Mouse (Mus musculus) gastrocnemius, adult 8-10 months (tissue): ENCODE measurements around the gene Sav1. TPM values are rescaled to one million over a fixed set of nuclear protein-coding genes. Genes with fewer than 3 reads are reported as not detected.

Experiments used
- DNase-seq, 2 experiments: peaks; one replicate each; pipeline ENCODE4 v3.0.0; 2022; ENCODE audit warnings: low spot score in 2 of 2
- total RNA-seq, 4 experiments: library from RNA; stranded (reverse); gene quantifications; 2 replicates each; pipeline ENCODE4 v1.2.4; 2022

The Sav1 gene
- total RNA-seq = 10 to 100 TPM; 43.8 to 52.1 (median 46.0) TPM

GRCm38 (mm10) chr12:69986786-69987497 is at the start of gene Sav1:
Sav1 (minus strand) TSS chr12:69987002.
- peak; percentile 89 to 91 for DNase-seq

- DNase-seq = no peak
These were observed 39.4 kb upstream of the Sav1 start for GRCm38 (mm10) chr12:70026233-70026632.

DNA sequence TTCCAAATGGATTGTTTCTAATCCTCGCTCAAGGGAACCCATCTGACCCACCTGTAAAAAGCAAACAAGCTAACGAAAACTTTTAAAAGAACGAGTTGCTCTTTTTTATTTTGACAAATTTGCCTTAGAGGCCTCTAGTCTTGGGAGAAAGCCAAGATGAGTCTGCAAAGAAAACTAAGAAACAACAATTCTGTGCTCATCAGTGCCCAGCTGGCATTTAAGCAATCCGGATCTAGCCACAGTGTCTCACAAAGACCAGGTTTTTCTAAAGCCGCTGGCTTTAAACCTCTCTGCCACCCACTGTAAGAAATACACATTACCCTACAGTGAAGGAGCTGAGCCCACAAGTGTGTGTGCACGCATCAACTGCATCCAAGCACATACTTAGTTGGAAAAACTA is 38.6 kb upstream of the Sav1 start:
- DNase-seq = no peak

GRCm38 (mm10) chr12:70023580-70023979 is 36.8 kb upstream of the Sav1 start:
- DNase-seq = no peak

DNA sequence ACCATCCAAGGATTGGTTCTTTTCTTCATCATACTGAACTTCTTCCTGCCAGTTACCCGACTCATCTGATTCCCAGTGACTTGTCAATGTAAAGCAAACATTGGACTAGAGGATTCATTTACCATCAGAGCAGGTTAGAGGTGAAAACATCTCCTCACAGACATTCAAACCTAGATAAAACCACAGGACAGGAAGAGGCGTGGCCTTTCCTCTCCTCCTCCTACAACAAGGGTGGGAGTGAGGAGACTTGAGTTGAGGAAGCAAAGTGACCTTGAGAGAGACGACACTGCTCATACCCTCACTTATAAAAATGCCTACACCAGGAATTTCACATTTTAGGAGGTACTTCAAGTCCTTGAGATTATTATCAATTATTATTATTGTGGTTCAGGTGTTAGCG is 31.4 kb upstream of the Sav1 start:
- no peak for DNase-seq

DNA sequence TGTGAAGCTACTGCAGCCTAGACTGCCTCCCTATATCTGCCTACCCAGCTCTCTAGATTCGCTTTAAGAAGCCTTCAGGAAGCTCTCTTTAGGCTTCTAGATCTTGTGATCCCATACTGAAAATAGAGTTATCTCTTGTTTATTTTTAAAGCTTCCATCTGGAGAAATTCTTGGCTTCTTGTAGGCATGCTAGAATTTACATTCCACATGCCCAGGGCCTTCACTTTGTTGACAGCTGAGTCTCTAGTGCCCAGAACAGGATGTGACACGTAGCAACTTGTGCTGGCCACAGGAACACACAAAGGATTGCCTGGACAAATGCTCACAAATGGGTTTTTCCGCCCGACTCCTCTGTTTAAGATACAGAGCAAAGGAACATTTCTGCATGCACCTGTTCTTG is 29.1 kb upstream of the Sav1 start:
- no peak for DNase-seq

DNA sequence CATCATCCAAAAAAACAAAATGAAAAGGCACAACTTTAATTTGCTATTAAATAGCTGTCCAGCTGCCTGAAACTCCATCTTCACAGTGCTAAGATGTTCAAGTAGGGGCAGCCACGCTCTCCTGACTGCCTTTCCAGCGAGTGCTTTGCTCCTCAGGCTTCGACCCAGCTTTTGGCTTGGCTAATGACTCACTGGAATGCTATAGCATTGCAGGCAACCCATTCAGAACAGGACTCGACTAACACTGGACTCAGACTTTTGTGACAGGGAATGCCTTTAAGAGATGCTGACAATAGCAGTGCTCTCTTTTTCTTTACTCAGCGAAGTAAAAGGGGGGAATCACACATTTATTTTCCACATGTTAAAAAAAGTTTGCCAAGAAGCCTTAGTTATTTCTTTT is 24.9 kb upstream of the Sav1 start:
- peak in 1 of 2 experiments; percentile 12 for DNase-seq

DNA sequence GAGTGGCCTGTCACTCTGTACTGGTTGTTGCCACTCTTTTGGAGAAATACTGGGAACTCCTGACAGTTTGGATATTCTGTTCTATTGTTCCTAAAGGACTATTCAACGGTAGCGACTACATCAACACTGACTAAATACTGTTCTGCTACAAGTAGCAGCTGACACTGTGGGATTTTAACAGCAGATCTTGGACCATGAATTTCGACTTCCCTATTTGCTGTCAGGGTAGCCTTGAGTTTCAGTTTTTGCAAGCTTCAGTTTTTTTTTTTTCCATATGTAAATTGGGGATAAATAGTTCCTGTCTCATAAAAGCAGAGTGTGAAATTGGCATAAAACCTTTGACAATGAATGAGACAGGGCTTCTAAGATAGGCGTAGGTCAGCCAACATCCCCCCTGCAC is 23.6 kb upstream of the Sav1 start:
- no peak for DNase-seq

DNA sequence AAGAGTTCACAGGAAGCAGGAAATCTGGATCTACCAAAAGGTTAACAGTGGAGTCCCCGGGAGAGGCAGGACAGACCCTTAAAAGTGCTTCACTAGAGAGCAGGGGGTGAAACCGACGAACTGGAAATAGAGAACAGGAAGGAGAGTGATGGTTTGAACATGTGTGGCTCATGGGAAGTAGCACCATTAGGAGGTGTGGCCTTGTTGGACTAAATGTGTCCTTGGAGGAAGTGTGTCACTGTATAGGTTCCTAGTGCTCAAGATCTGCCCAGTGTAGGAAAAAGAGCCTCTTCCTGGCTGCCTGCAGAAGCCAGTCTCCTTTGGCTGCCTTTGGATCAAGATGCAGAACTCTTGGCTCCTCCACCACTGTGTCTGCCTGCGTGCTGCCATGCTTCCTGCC is 18.3 kb upstream of the Sav1 start:
- DNase-seq = no peak

- no peak for DNase-seq
These were observed 11.6 kb upstream of the Sav1 start for GRCm38 (mm10) chr12:69998186-69998983.

DNA sequence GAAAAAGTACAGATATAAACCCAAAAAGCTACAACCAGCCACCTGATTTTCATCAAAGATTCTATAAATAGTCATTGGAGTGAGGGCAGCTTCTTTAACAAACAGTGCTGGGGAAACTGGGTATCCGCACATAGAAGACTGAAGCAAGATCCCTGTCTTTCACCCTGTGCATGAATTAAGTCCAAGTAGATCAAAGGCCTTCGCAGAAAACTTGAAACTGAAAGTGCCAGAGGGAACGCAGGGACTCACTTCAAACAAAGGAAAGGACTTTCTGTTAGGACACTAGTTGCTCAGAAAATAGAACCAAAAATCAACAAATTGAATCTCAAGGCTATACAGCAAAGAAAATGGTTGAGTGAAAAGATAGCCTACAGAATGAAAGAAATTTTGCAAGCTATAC is 8.6 kb upstream of the Sav1 start:
- DNase-seq = no peak

DNA sequence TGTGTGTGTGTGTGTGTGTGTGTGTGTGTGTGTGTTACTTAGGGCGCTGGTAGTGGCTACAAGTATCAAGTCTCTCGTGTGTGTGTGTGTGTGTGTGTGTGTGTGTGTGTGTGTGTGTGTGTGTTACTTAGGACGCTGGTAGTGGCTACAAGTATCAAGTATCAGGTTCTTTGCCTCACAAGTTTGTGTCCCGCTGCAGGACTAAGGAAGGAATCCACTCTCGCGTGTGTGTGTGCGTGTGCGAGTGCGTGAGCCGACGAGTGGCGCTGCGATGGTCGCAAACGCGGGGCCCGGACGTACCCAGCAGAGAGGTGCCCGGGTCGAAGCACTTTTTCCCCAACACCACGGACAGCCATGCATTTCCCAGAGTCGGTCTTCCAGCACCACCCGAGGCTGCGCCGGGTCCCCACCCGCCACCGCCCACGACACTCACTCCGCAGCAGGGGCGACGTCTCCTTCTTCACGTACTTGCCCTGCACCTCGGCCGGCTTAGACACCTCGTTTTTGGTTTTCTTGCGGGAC is 500 bp downstream of the Sav1 start:
- peak in 1 of 2 experiments; percentile 43 for DNase-seq

- DNase-seq = no peak
These were observed 1.3 kb downstream of the Sav1 start for GRCm38 (mm10) chr12:69985546-69985945.

GRCm38 (mm10) chr12:69982874-69983273 is 3.9 kb downstream of the Sav1 start:
- no peak for DNase-seq

GRCm38 (mm10) chr12:69977376-69977998 is 9.3 kb downstream of the Sav1 start:
- DNase-seq = no peak

DNA sequence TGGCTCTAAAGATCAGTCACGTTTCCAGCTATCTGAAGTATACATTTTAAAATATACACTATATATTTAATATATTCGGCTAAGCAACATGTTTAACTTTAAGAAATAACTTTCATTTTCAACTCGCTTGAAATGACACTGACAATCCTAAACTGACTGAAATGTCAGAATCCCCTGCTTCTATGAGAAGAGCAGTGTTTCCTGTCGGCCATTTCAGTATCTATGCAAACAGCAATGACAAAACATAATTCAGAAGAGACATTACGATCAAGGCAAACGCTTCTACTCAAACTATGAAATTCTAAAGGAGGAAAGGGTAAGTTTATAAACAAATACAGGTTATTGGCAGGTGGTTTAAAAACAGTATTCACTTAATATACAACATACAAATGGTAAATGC is 10.1 kb downstream of the Sav1 start:
- DNase-seq = no peak

- DNase-seq = no peak
These were observed 13.1 kb downstream of the Sav1 start for GRCm38 (mm10) chr12:69973666-69974065.

GRCm38 (mm10) chr12:69968154-69968553 is 18.6 kb downstream of the Sav1 start:
- peak; percentile 28 to 43 for DNase-seq

- DNase-seq = no peak
These were observed 19.7 kb downstream of the Sav1 start for GRCm38 (mm10) chr12:69967112-69967511.

DNA sequence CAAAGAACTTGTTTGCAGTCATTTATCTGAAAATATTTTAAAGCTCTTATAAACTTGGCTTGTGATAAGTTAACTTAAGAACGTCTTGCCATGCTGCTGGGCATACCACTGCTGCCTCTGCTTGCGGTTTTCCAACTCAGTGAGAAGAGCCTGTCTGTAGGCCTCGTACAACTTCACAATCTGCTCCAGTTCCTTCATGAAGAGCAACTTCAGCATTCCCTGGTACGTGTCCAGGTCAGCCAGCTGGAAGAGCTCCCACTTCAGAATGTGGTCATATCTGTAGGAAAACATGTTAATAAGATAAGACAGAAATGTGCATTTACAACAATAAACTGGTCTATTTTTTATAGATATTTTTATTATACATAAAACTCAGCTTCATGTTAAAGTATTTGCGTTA is 20.7 kb downstream of the Sav1 start:
- DNase-seq = no peak

DNA sequence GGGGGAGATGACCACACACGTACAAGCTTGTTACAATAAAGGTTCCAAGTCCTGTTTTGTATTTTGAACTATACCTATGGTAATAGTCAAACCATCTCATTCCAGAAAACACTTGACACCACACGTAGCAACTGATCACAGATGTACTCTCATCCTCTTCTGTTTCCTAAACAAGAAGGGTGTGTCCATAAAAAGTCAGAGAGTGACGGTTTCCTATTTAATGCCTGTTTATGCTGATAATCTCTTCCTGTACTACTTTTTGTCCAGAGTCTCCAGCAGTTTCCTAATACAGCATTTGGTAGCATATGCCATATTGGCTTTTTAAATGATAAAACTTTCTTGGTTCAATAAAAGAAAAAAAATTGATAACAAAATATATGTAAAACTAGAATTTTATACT is 21.2 kb downstream of the Sav1 start:
- DNase-seq = no peak

DNA sequence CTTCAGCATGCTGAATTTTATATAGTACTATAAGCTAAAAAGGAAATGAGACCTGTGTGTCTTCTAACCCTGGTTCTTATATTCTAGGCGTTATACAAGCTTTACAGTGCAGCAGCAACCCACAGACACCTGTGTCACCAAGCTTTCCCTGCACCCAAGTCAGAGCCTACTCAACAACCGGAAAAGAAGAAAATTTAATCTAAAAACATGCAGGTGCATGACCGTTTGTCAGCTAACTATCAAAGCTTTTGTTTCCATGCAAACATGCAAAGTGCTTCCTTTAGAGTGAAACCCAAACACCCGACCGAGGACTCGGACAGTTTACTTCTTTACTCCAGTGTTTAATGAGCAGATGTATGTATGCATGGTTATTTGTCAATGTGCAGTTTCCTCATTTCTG is 23.7 kb downstream of the Sav1 start:
- DNase-seq = no peak
